Mouse (Mus musculus) G1E (cell line): ENCODE data around the gene Trim45. TPM values are rescaled to one million over a fixed set of nuclear protein-coding genes. Genes with fewer than 3 reads are reported as not detected.
A peak's percentile ranks its signal among the peaks of the same experiment; 100 is the strongest.

Experiments used
- ATAC-seq: 2 replicates; pipeline ENCODE4 v1.8.0; 2016; ENCODE audit warnings: mild to moderate bottlenecking; ENCODE audit not compliant: insufficient number of reproducible peaks, poor library complexity, low FRiP score, severe bottlenecking; ENCODE audit errors: extremely low read depth
- DNase-seq: peaks from one replicate; pipeline ENCODE4 v3.0.0; 2012; ENCODE audit warnings: low spot score
- H3K27me3 ChIP-seq: 2 replicates; pipeline ENCODE4 v1.6.1; 2012; ENCODE audit warnings: mild to moderate bottlenecking, low read length, inconsistent platforms; ENCODE audit not compliant: insufficient read depth
- H3K36me3 ChIP-seq: replicated peaks from 2 replicates; pipeline ENCODE3; 2012; ENCODE audit warnings: mild to moderate bottlenecking, inconsistent platforms
- H3K4me1 ChIP-seq: 2 replicates; pipeline ENCODE4 v1.6.1; 2012; ENCODE audit warnings: low read depth, low read length, inconsistent platforms, mixed read lengths; ENCODE audit not compliant: insufficient read depth
- H3K4me3 ChIP-seq: 2 replicates; pipeline ENCODE4 v1.5.1; 2012; ENCODE audit warnings: low read depth, mild to moderate bottlenecking, inconsistent platforms, low read length, moderate library complexity, mixed read lengths
- H3K9me3 ChIP-seq: replicated peaks from 2 replicates; pipeline ENCODE4 v1.6.1; 2012; ENCODE audit warnings: inconsistent platforms
- CTCF ChIP-seq: IDR thresholded peaks from 2 replicates; pipeline ENCODE4 v1.5.1; 2012; ENCODE audit warnings: low read depth, low read length, inconsistent platforms, mixed read lengths
- GATA1 ChIP-seq: IDR thresholded peaks from 2 replicates; pipeline ENCODE4 v1.6.1; 2012; ENCODE audit warnings: borderline replicate concordance, low read length, inconsistent platforms, mixed read lengths
- GATA2 ChIP-seq: IDR thresholded peaks from 2 replicates; pipeline ENCODE4 v1.6.1; 2012; ENCODE audit warnings: low read depth, low read length, inconsistent platforms, borderline replicate concordance
- POLR2AphosphoS5 ChIP-seq: IDR thresholded peaks from 2 replicates; pipeline ENCODE4 v1.6.1; 2012; ENCODE audit warnings: low read depth, low read length, inconsistent platforms; ENCODE audit not compliant: insufficient replicate concordance
- TAL1 ChIP-seq: conservative IDR thresholded peaks from 2 replicates; pipeline ENCODE4 v1.6.1; 2012; ENCODE audit warnings: low read depth, low read length, inconsistent platforms, mixed read lengths
- polyA plus RNA-seq: library from polyadenylated mRNA; stranded (reverse); fragments of >175 nt; gene quantifications from 2 replicates; pipeline ENCODE4 v1.2.3, GENCODE M21; 2012
- total RNA-seq, 2 experiments: library from RNA; stranded (forward) in 1 of 2; stranded (reverse) in 1 of 2; fragments of 200-1000 nt in 1 of 2; fragments of >200 nt in 1 of 2; fragmentation: Nextera tagmentation in 1 of 2; gene quantifications; 2 replicates each; pipeline ENCODE4 v1.2.3; 2014 to 2017

Gene Trim45
- total and polyA plus RNA-seq, 3 experiments: 0.67 to 3.0 (median 1.1) TPM

GRCm38 (mm10) chr3:100940496-100941037, 18.6 kb downstream of the Trim45 start:
- Histone ChIP-seq H3K4me3 (no peak overlapping the region), H3K4me1 (no peaks in the 10 kb centered on the region), H3K9me3 (no peaks in the 10 kb centered on the region), H3K27me3 (no peaks in the 10 kb centered on the region), H3K36me3 (peaks cover 98% of the 10 kb centered on the region)
- TF ChIP-seq CTCF (no peak), GATA2 (no peak), TAL1 (no peak), POLR2AphosphoS5 (no peak), GATA1 (no peak)
- no peak for ATAC-seq
- DNase-seq: no peak

- Histone ChIP-seq H3K4me1 (no peaks in the 10 kb centered on the region), H3K9me3 (no peaks in the 10 kb centered on the region), H3K27me3 (no peaks in the 10 kb centered on the region), H3K4me3 (no peak overlapping the region), H3K36me3 (peaks cover 97% of the 10 kb centered on the region)
- TF ChIP-seq TAL1: no peak
- DNase-seq (no peak), ATAC-seq (no peak)
Measured at GRCm38 (mm10) chr3:100947286-100947685, 25.3 kb downstream of the Trim45 start.

GRCm38 (mm10) chr3:100951531-100951930, 29.5 kb downstream of the Trim45 start:
- no peak for ATAC-seq
- Histone ChIP-seq H3K36me3 (peaks cover 97% of the 10 kb centered on the region), H3K27me3 (no peaks in the 10 kb centered on the region), H3K4me3 (no peak overlapping the region), H3K4me1 (peaks cover 2% of the 10 kb centered on the region; the same call in 1 of the 2 replicates), H3K9me3 (no peaks in the 10 kb centered on the region)
- no peak for DNase-seq
- no peak for TF ChIP-seq TAL1
- TF ChIP-seq GATA1: no peak
- TF ChIP-seq POLR2AphosphoS5: no peak
- no peak for TF ChIP-seq GATA2
- TF ChIP-seq CTCF: no peak

DNA sequence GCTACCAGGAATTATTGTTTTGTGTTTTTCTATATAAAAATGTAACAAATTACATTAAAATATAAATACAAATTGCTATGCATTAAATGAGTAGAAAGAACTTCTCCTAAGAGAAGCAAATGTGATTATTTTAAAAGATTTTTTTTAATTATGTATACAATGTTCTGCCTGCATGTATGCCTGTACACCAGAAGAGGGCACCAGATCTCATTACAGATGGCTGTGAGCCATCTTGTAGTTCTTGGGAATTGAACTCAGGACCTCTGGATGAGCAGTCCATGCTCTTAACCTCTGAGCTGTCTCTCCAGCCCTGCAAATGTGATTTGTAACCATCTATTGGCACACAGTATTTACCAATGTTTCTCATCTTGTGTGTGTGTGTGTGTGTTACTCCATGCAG, 32.6 kb downstream of the Trim45 start:
- H3K4me1 ChIP-seq: peaks cover 2% of the 10 kb centered on the region; the same call in 1 of the 2 replicates
- no peaks in the 10 kb centered on the region for H3K27me3 ChIP-seq
- H3K4me3 ChIP-seq: no peak overlapping the region
- ATAC-seq (no peak), DNase-seq (no peak)
- no peak for TF ChIP-seq TAL1
- no peak for TF ChIP-seq GATA1
- TF ChIP-seq GATA2: no peak
- TF ChIP-seq CTCF: no peak
- no peak for TF ChIP-seq POLR2AphosphoS5
- H3K36me3 ChIP-seq: peaks cover 98% of the 10 kb centered on the region
- H3K9me3 ChIP-seq: no peaks in the 10 kb centered on the region

GRCm38 (mm10) chr3:100961007-100961406, 39.0 kb downstream of the Trim45 start:
- Histone ChIP-seq H3K4me3 (no peak overlapping the region), H3K9me3 (no peaks in the 10 kb centered on the region), H3K36me3 (peaks cover 98% of the 10 kb centered on the region), H3K27me3 (no peaks in the 10 kb centered on the region), H3K4me1 (peaks cover 11% of the 10 kb centered on the region)
- no peak for TF ChIP-seq GATA2
- no peak for TF ChIP-seq TAL1
- no peak for TF ChIP-seq CTCF
- no peak for TF ChIP-seq GATA1
- no peak for TF ChIP-seq POLR2AphosphoS5
- DNase-seq (no peak), ATAC-seq (no peak)

DNA sequence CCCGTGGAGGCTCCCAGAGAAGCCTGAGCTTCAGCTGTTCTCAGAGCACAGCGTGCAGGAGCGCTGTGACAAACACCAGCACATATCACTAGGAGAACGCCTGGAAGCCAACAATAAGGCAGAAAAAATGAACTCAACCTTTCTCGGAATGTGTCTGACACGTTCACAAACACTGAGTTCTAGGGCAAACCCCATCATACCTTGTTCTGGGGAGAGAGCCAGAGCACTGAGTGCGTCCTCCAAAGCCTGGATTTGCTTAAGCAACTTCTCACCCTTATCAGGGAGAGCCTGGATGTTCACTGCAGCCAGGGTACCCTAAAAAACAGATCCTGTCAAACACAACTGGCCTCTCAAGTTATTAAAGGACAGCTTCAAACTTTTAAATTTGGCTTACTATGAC, 39.5 kb downstream of the Trim45 start:
- Histone ChIP-seq H3K27me3 (no peaks in the 10 kb centered on the region), H3K4me3 (no peak overlapping the region), H3K36me3 (peaks cover 98% of the 10 kb centered on the region), H3K9me3 (no peaks in the 10 kb centered on the region), H3K4me1 (peaks cover 11% of the 10 kb centered on the region)
- DNase-seq (no peak), ATAC-seq (no peak)
- no peak for TF ChIP-seq GATA2
- TF ChIP-seq TAL1: no peak
- TF ChIP-seq GATA1: no peak
- TF ChIP-seq POLR2AphosphoS5: no peak
- no peak for TF ChIP-seq CTCF

GRCm38 (mm10) chr3:100963849-100964542, 42.0 kb downstream of the Trim45 start:
- no peak for DNase-seq
- Histone ChIP-seq H3K9me3 (no peaks in the 10 kb centered on the region), H3K27me3 (no peaks in the 10 kb centered on the region), H3K36me3 (peaks cover 87% of the 10 kb centered on the region), H3K4me3 (no peak overlapping the region), H3K4me1 (peaks cover 20% of the 10 kb centered on the region)
- ATAC-seq: no peak
- 0 out of 2 replicates have a peak, but pooled peaks have one; percentile 4 for TF ChIP-seq CTCF
- no peak for TF ChIP-seq GATA2
